Mouse (Mus musculus) liver, embryonic 16.5 days (tissue): ENCODE measurements around the gene Dtx2. TPM values are rescaled to one million over a fixed set of nuclear protein-coding genes. Genes with fewer than 3 reads are reported as not detected.

Source experiments
- ATAC-seq: fragments of 200-750 bp; cut with Nextera tagmentation; 2 replicates; pipeline ENCODE4 v1.8.0; 2017; ENCODE audit warnings: low read depth, mild to moderate bottlenecking, moderate number of reproducible peaks, moderate library complexity
- H3K27ac ChIP-seq: fragments of 300-500 bp; sonication (generic); 2 replicates; pipeline ENCODE4 v1.5.1; 2014; ENCODE audit warnings: mild to moderate bottlenecking, low read length
- H3K27me3 ChIP-seq: fragments of 300-500 bp; sonication (generic); 2 replicates; pipeline ENCODE4 v1.6.1; 2014; ENCODE audit warnings: low read depth, low read length, mixed read lengths; ENCODE audit not compliant: control insufficient read depth, insufficient read depth
- H3K36me3 ChIP-seq: fragments of 300-500 bp; sonication (generic); 2 replicates; pipeline ENCODE4 v1.6.1; 2014; ENCODE audit warnings: mild to moderate bottlenecking; ENCODE audit not compliant: control insufficient read depth, insufficient read depth
- H3K4me1 ChIP-seq: fragments of 300-500 bp; sonication (generic); 2 replicates; pipeline ENCODE4 v1.6.1; 2014; ENCODE audit warnings: low read depth, low read length, mixed read lengths; ENCODE audit not compliant: control insufficient read depth
- H3K4me2 ChIP-seq: fragments of 300-500 bp; sonication (generic); 2 replicates; pipeline ENCODE4 v1.6.1; 2014; ENCODE audit warnings: low read depth, low read length, mixed read lengths
- H3K4me3 ChIP-seq: fragments of 300-500 bp; sonication (generic); 2 replicates; pipeline ENCODE4 v1.5.1; 2014; ENCODE audit warnings: low read depth, mild to moderate bottlenecking, low read length
- H3K9ac ChIP-seq: fragments of 300-500 bp; sonication (generic); 2 replicates; pipeline ENCODE4 v1.6.1; 2014; ENCODE audit warnings: low read depth, low read length
- H3K9me3 ChIP-seq: fragments of 300-500 bp; sonication (generic); replicated peaks from 2 replicates; pipeline ENCODE4 v1.6.1; 2016; ENCODE audit warnings: low read length; ENCODE audit not compliant: control insufficient read depth
- WGBS: fragments of 180-500 bp; shearing (Covaris S2); extraction: QIAGEN DNeasy Blood & Tissue Kit; methylation state at CpG from one replicate; pipeline ENCODE4 v1.1.7; 2014; ENCODE audit not compliant: insufficient replicate concordance; 5-methylcytosine and 5-hydroxymethylcytosine counted together
- polyA plus RNA-seq: library from polyadenylated mRNA; unstranded; fragments of >200 nt; fragmentation: Nextera tagmentation; extraction: Ambion mirVana; gene quantifications from 2 replicates; pipeline ENCODE4 v1.2.1, GENCODE M21; 2015

Gene Dtx2
- polyA plus RNA-seq, 1 experiment from 2014 or later, result 6.5 TPM

GRCm38 (mm10) chr5:135984546-135985044 is 10.0 kb upstream of the Dtx2 start:
- no peak overlapping the region for H3K9ac ChIP-seq
- no peaks in the 10 kb centered on the region for H3K36me3 ChIP-seq
- no peaks in the 10 kb centered on the region for H3K27me3 ChIP-seq
- H3K4me1 ChIP-seq, result no peaks in the 10 kb centered on the region
- 59% methylated on average over 6 of the region's 6 CpGs for WGBS
- H3K4me3 ChIP-seq, result no peak overlapping the region
- H3K4me2 ChIP-seq, result no peak overlapping the region
- ATAC-seq, result no peak
- no peak overlapping the region for H3K27ac ChIP-seq
- no peaks in the 10 kb centered on the region for H3K9me3 ChIP-seq

GRCm38 (mm10) chr5:135987248-135987647 is 7.4 kb upstream of the Dtx2 start:
- H3K9ac ChIP-seq, result no peak overlapping the region
- H3K4me1 ChIP-seq, result no peaks in the 10 kb centered on the region
- H3K9me3 ChIP-seq, result no peaks in the 10 kb centered on the region
- no peak overlapping the region for H3K4me2 ChIP-seq
- no peak overlapping the region for H3K4me3 ChIP-seq
- no peak for ATAC-seq
- WGBS, result 52% methylated on average over 11 of the region's 11 CpGs
- H3K36me3 ChIP-seq, result no peaks in the 10 kb centered on the region
- no peaks in the 10 kb centered on the region for H3K27me3 ChIP-seq
- H3K27ac ChIP-seq, result no peak overlapping the region

GRCm38 (mm10) chr5:135990601-135991000 is 4.0 kb upstream of the Dtx2 start:
- Histone ChIP-seq H3K27ac (no peak overlapping the region), H3K4me2 (no peak overlapping the region), H3K9me3 (no peaks in the 10 kb centered on the region), H3K9ac (no peak overlapping the region), H3K36me3 (no peaks in the 10 kb centered on the region), H3K4me1 (peaks cover 6% of the 10 kb centered on the region), H3K4me3 (no peak overlapping the region), H3K27me3 (no peaks in the 10 kb centered on the region)
- no peak for ATAC-seq
- 33% methylated on average over 5 of the region's 5 CpGs for WGBS

DNA sequence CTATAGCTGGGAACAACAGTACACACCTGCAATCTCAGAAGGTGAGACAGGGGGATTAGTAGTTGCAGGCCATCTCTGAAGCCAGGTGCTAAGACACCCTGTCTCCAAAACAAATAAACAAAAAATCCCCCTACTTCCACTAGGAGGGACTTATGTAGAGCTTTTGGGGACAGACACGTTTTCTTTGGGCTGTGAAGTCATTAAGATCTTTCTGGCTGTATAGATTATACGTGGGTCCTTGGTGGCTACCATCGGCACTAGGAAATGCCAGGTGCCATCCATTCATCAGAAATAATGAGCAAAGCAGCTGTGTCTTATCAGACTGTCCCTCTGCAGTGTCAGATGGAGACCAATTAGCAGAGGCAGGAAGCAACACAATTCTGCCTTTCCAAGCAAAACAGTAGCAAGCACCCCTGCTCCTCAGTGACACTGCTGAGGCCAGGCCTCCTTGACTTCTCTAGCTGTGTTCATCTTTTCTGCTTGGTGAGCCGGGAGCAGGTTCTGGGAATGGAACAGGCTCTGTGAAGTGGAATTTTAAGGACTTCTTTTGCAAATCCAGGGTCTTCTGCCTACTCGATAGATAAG is 1.1 kb upstream of the Dtx2 start:
- H3K4me2 ChIP-seq, result no peak overlapping the region
- H3K36me3 ChIP-seq, result peaks cover 2% of the 10 kb centered on the region; the same call in 1 of the 2 replicates
- H3K27me3 ChIP-seq, result no peaks in the 10 kb centered on the region
- ATAC-seq, result no peak
- H3K9me3 ChIP-seq, result no peaks in the 10 kb centered on the region
- no peak overlapping the region for H3K27ac ChIP-seq
- H3K4me3 ChIP-seq, result no peak overlapping the region
- H3K4me1 ChIP-seq, result peaks cover 8% of the 10 kb centered on the region
- 61% methylated on average over 5 of the region's 5 CpGs for WGBS
- no peak overlapping the region for H3K9ac ChIP-seq

DNA sequence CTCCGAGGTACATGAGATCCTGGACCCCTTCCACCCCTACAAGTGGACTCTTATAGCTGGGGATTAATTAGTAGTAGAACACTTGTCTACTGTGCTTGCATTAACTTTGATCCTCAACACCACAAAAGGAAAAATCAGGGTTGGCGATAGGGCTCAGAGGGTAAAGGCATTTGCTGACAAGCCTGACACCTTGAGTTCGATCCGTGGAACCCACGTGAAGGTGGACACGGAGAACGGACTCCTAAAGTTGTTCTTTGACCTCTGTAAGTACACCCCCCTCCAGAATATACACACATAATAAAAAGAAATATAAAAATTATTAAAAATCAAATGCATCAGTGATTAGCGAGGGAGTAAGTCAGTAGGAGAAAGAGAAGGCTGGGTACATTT is 270 bp upstream of the Dtx2 start:
- no peaks in the 10 kb centered on the region for H3K27me3 ChIP-seq
- WGBS, result 65% methylated on average over 8 of the region's 8 CpGs
- ATAC-seq, result no peak
- H3K27ac ChIP-seq, result no peak overlapping the region
- H3K36me3 ChIP-seq, result peaks cover 2% of the 10 kb centered on the region; the same call in 1 of the 2 replicates
- H3K4me2 ChIP-seq, result no peak overlapping the region
- no peak overlapping the region; the same call in 1 of the 2 replicates for H3K4me3 ChIP-seq
- H3K9me3 ChIP-seq, result no peaks in the 10 kb centered on the region
- H3K4me1 ChIP-seq, result peaks cover 8% of the 10 kb centered on the region
- H3K9ac ChIP-seq, result no peak overlapping the region

DNA sequence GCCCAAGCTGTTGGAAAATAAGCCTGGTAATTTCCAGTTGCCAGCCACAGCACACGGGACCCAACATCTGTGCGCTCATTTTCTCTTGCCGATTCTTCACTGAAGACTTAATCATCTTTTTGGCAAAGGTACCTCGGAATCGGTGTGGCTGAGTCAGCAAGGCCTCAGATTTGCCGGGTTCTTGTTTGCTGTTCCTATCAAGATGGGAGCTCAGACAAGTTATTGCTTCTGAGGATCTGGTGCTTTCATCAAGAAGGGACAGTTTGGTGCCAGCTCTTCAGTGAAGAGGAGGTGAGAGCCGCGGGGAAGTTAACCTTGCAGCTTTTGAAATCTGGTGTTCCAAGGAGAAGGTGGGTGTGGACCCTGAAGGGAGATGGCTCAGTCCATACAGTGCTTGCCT is 1.6 kb downstream of the Dtx2 start:
- H3K9ac ChIP-seq, result no peak overlapping the region
- H3K9me3 ChIP-seq, result no peaks in the 10 kb centered on the region
- peaks cover 8% of the 10 kb centered on the region for H3K4me1 ChIP-seq
- H3K36me3 ChIP-seq, result peaks cover 2% of the 10 kb centered on the region; the same call in 1 of the 2 replicates
- no peak overlapping the region for H3K4me2 ChIP-seq
- no peak for ATAC-seq
- 84% methylated on average over 8 of the region's 8 CpGs for WGBS
- no peak overlapping the region for H3K4me3 ChIP-seq
- no peak overlapping the region for H3K27ac ChIP-seq
- no peaks in the 10 kb centered on the region for H3K27me3 ChIP-seq

DNA sequence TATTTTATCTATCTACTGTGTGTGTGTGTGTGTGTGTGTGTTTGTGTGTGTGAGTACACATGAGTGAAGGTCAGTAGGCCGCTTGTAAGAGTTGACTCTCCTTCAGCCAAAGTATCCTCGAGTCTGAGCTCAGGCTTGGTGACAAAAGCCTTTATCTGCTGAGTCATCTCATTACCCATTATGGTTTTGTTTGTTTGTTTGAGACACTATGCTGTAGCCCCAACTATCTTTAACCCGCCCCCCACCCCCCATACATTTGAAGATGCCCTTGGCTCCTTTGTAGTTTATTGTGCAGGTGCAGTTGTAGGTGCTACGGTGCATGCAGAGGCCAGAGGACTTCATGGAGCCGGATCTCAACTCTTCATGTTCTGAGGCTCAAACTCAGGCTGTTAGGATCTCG is 6.6 kb downstream of the Dtx2 start:
- WGBS, result 72% methylated on average over 6 of the region's 6 CpGs

GRCm38 (mm10) chr5:136002325-136002724 is 7.7 kb downstream of the Dtx2 start:
- Histone ChIP-seq H3K36me3 (peaks cover 2% of the 10 kb centered on the region; the same call in 1 of the 2 replicates), H3K27me3 (no peaks in the 10 kb centered on the region), H3K9ac (no peak overlapping the region), H3K4me3 (no peak overlapping the region), H3K4me1 (no peaks in the 10 kb centered on the region), H3K9me3 (no peaks in the 10 kb centered on the region), H3K27ac (no peak overlapping the region), H3K4me2 (no peak overlapping the region)
- 41% methylated on average over 2 of the region's 2 CpGs for WGBS
- ATAC-seq, result no peak

More for the DNA sequence above, 6.6 kb downstream of the Dtx2 start:
- H3K27ac ChIP-seq, result no peak overlapping the region
- no peak overlapping the region for H3K4me2 ChIP-seq
- no peaks in the 10 kb centered on the region for H3K27me3 ChIP-seq
- no peak overlapping the region for H3K4me3 ChIP-seq
- H3K4me1 ChIP-seq, result no peaks in the 10 kb centered on the region
- H3K9me3 ChIP-seq, result no peaks in the 10 kb centered on the region
- no peak for ATAC-seq
- H3K36me3 ChIP-seq, result peaks cover 2% of the 10 kb centered on the region; the same call in 1 of the 2 replicates
- H3K9ac ChIP-seq, result no peak overlapping the region

DNA sequence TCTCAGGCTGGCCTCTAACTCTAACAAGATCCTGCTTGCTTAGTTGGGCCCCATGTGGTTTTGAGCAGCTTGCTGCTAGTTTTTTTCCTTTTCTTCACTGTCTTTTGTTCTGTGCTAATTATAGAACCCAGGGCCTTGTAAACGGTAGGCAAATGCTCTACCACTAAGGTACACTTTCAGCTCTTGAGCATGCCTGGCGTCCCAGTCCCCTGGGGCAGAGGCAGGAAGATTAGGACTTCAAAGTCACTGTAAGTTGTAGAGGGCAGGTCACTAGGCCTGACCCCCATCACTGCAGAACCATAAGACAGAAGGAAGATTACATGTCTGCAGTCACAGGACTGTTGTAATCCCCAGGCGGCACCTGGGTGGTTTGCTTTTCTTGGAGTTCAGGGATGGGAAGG is 8.2 kb downstream of the Dtx2 start:
- Histone ChIP-seq H3K27ac (no peak overlapping the region), H3K27me3 (no peaks in the 10 kb centered on the region), H3K4me1 (no peaks in the 10 kb centered on the region), H3K4me2 (no peak overlapping the region), H3K9me3 (no peaks in the 10 kb centered on the region), H3K4me3 (no peak overlapping the region), H3K9ac (no peak overlapping the region), H3K36me3 (peaks cover 2% of the 10 kb centered on the region; the same call in 1 of the 2 replicates)
- ATAC-seq, result no peak
- 31% methylated on average over 3 of the region's 3 CpGs for WGBS
